Mouse (Mus musculus) liver, embryonic 12.5 days (tissue): Measurements from ENCODE around the gene Fbxo17. TPM values are rescaled to one million over a fixed set of nuclear protein-coding genes. Genes with fewer than 3 reads are reported as not detected.

ENCODE experiments used
- ATAC-seq: fragments of 200-750 bp; cut with Nextera tagmentation; 2 replicates; pipeline ENCODE4 v1.8.0; 2017; ENCODE audit warnings: moderate number of reproducible peaks, mild to moderate bottlenecking, moderate library complexity
- H3K27ac ChIP-seq: fragments of 300-500 bp; sonication (generic); 2 replicates; pipeline ENCODE4 v1.5.1; 2016; ENCODE audit warnings: mild to moderate bottlenecking
- H3K27me3 ChIP-seq: fragments of 300-500 bp; sonication (generic); replicated peaks from 2 replicates; pipeline ENCODE4 v1.6.1; 2016; ENCODE audit warnings: mild to moderate bottlenecking, moderate library complexity
- H3K36me3 ChIP-seq: fragments of 300-500 bp; sonication (generic); 2 replicates; pipeline ENCODE4 v1.6.1; 2016; ENCODE audit warnings: mild to moderate bottlenecking, moderate library complexity
- H3K4me1 ChIP-seq: fragments of 300-500 bp; sonication (generic); 2 replicates; pipeline ENCODE4 v1.6.1; 2016
- H3K4me2 ChIP-seq: fragments of 300-500 bp; sonication (generic); 2 replicates; pipeline ENCODE4 v1.6.1; 2016; ENCODE audit warnings: mild to moderate bottlenecking, moderate library complexity
- H3K4me3 ChIP-seq: fragments of 300-500 bp; sonication (generic); 2 replicates; pipeline ENCODE4 v1.5.1; 2016; ENCODE audit warnings: mild to moderate bottlenecking, moderate library complexity
- H3K9ac ChIP-seq: fragments of 300-500 bp; sonication (generic); 2 replicates; pipeline ENCODE4 v1.6.1; 2016; ENCODE audit warnings: mild to moderate bottlenecking, moderate library complexity
- H3K9me3 ChIP-seq: fragments of 300-500 bp; sonication (generic); replicated peaks from 2 replicates; pipeline ENCODE4 v1.6.1; 2016; ENCODE audit warnings: mild to moderate bottlenecking, moderate library complexity
- WGBS: fragments of 180-500 bp; shearing (Covaris S2); methylation state at CpG from one replicate; pipeline ENCODE4 v1.1.7; 2016; ENCODE audit not compliant: insufficient replicate concordance; 5-methylcytosine and 5-hydroxymethylcytosine counted together
- polyA plus RNA-seq: library from polyadenylated mRNA; unstranded; fragments of >200 nt; fragmentation: Nextera tagmentation; extraction: Ambion mirVana; gene quantifications from 2 replicates; pipeline ENCODE4 v1.2.1, GENCODE M21; 2016

Gene Fbxo17
- polyA plus RNA-seq, 1 experiment from 2014 or later, result 1.7 TPM

GRCm38 (mm10) chr7:28771867-28772266 lies 55.3 kb downstream of the Fbxo17 start:
- Histone ChIP-seq H3K4me2 (no peak overlapping the region), H3K36me3 (peaks cover 7% of the 10 kb centered on the region; the same call in 1 of the 2 replicates), H3K4me1 (peaks cover 38% of the 10 kb centered on the region), H3K4me3 (no peak overlapping the region), H3K9me3 (no peaks in the 10 kb centered on the region), H3K27me3 (no peaks in the 10 kb centered on the region), H3K9ac (no peak overlapping the region), H3K27ac (no peak overlapping the region)
- WGBS, result 88% methylated on average over 11 of the region's 11 CpGs
- no peak for ATAC-seq

- WGBS, result 71% methylated on average over 3 of the region's 3 CpGs
Observed at GRCm38 (mm10) chr7:28773163-28773562, 56.6 kb downstream of the Fbxo17 start.

DNA sequence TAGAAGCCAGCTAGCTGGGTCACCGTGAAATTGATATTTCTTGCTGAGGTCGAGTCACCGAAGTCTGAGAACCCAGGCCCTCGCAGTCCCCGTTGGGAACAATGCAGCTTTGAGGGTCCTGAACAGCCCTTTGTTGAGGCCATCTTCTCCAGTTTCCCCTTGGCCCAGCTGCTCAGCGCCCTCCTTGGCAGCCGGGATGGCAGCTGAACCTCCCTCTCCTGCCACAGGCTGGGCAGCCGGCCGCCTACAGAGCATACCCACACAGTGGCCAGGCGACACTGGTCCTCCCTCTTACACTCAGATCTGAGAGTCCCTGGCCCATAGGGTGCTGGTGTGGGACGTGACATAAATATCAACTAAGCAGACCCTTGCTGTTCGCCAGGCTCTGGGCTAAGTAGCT lies 57.6 kb downstream of the Fbxo17 start:
- no peaks in the 10 kb centered on the region for H3K9me3 ChIP-seq
- peaks cover 12% of the 10 kb centered on the region; the same call in 1 of the 2 replicates for H3K36me3 ChIP-seq
- WGBS, result 77% methylated on average over 12 of the region's 12 CpGs
- ATAC-seq, result no peak
- no peak overlapping the region for H3K27ac ChIP-seq
- no peak overlapping the region for H3K4me3 ChIP-seq
- peaks cover 18% of the 10 kb centered on the region for H3K4me1 ChIP-seq
- no peak overlapping the region for H3K9ac ChIP-seq
- H3K4me2 ChIP-seq, result no peak overlapping the region
- no peaks in the 10 kb centered on the region for H3K27me3 ChIP-seq

More at GRCm38 (mm10) chr7:28773163-28773562, 56.6 kb downstream of the Fbxo17 start:
- no peak for ATAC-seq
- no peaks in the 10 kb centered on the region for H3K27me3 ChIP-seq
- no peak overlapping the region for H3K9ac ChIP-seq
- peaks cover 25% of the 10 kb centered on the region for H3K4me1 ChIP-seq
- H3K4me3 ChIP-seq, result no peak overlapping the region
- H3K9me3 ChIP-seq, result no peaks in the 10 kb centered on the region
- H3K27ac ChIP-seq, result no peak overlapping the region
- peaks cover 12% of the 10 kb centered on the region; the same call in 1 of the 2 replicates for H3K36me3 ChIP-seq
- H3K4me2 ChIP-seq, result no peak overlapping the region

DNA sequence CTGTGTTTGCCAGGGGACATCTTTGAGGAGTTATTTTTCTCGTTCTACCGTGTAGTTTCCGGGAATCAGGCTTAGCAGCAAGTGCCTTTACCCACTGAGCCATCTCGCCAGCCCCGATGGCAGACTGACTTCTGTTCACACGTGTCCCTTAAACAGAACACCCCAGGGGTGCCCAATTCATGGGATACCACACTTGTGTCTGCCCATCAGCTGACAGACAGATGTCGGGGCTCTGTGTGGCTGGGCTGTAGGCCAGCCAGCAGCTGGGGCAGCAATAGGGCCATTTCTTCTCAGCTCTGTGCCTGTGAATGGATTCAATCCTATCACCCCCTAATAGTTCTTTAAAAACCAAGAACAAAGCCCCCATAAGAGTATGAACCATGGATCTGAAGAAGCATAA lies 58.5 kb downstream of the Fbxo17 start:
- no peaks in the 10 kb centered on the region for H3K27me3 ChIP-seq
- WGBS, result 86% methylated on average over 7 of the region's 7 CpGs
- no peak overlapping the region for H3K27ac ChIP-seq
- no peak overlapping the region for H3K9ac ChIP-seq
- peaks cover 12% of the 10 kb centered on the region; the same call in 1 of the 2 replicates for H3K36me3 ChIP-seq
- H3K4me1 ChIP-seq, result peaks cover 16% of the 10 kb centered on the region
- no peak overlapping the region for H3K4me2 ChIP-seq
- no peak for ATAC-seq
- H3K4me3 ChIP-seq, result no peak overlapping the region
- no peaks in the 10 kb centered on the region for H3K9me3 ChIP-seq

DNA sequence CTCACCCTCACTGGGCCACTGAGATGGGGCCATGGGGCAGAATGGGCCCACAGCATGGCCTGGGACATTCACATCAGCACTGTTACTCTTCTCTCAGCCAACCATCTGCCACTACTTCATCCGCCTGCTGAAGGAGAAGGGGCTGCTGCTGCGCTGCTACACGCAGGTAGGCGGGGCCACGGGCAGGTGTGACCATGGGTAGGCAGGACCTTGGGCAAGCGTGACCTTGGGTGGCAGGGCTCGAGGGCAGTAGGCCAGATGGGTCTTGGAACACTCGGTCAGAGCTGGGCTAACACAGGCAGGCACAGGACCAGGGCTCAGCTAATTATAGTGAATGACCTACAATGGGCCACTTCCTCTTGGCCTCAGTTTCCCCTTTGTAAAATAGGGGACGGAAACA lies 62.2 kb downstream of the Fbxo17 start:
- WGBS, result 78% methylated on average over 9 of the region's 9 CpGs
- no peak for ATAC-seq
- no peak overlapping the region for H3K4me3 ChIP-seq
- no peak overlapping the region for H3K27ac ChIP-seq
- H3K27me3 ChIP-seq, result no peaks in the 10 kb centered on the region
- peaks cover 24% of the 10 kb centered on the region for H3K36me3 ChIP-seq
- no peak overlapping the region for H3K9ac ChIP-seq
- no peak overlapping the region for H3K4me2 ChIP-seq
- peaks cover 17% of the 10 kb centered on the region for H3K4me1 ChIP-seq
- no peaks in the 10 kb centered on the region for H3K9me3 ChIP-seq

GRCm38 (mm10) chr7:28780067-28780658 lies 63.6 kb downstream of the Fbxo17 start:
- no peaks in the 10 kb centered on the region for H3K27me3 ChIP-seq
- H3K9ac ChIP-seq, result no peak overlapping the region
- H3K27ac ChIP-seq, result peak overlapping the region; percentile 54
- H3K4me2 ChIP-seq, result peak overlapping the region; percentile 25; the same call in 1 of the 2 replicates
- peaks cover 17% of the 10 kb centered on the region for H3K4me1 ChIP-seq
- WGBS, result 43% methylated on average over 6 of the region's 6 CpGs
- no peak overlapping the region for H3K4me3 ChIP-seq
- peak; percentile 75 for ATAC-seq
- H3K9me3 ChIP-seq, result no peaks in the 10 kb centered on the region
- H3K36me3 ChIP-seq, result peaks cover 24% of the 10 kb centered on the region

- Histone ChIP-seq H3K27me3 (no peaks in the 10 kb centered on the region), H3K4me2 (no peak overlapping the region), H3K9me3 (no peaks in the 10 kb centered on the region), H3K4me3 (no peak overlapping the region), H3K36me3 (peaks cover 31% of the 10 kb centered on the region), H3K9ac (no peak overlapping the region), H3K4me1 (peaks cover 17% of the 10 kb centered on the region), H3K27ac (peak overlapping the region; percentile 54; the same call in 1 of the 2 replicates)
- ATAC-seq, result no peak
- WGBS, result 65% methylated on average over 7 of the region's 7 CpGs
Observed at GRCm38 (mm10) chr7:28780857-28781256, 64.3 kb downstream of the Fbxo17 start.

DNA sequence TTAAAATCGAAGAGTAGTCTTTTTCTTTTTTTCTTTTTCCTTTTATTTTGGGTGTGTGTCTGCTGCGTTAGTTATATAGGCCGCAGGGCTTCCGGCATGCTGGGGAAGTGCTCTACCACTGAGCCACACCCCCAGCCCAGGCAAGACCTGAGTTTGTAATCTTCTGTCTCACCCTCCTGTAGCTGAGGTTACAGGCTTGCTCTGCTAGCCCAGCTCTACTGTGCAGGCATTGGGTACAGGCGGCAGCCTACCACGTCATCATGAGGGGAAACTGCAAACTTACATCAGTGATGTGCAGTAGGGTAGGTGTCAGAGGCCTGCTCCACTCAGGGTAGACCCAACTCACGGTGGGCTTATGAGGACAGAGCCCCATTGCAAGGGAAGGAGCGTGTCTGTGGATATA lies 64.7 kb downstream of the Fbxo17 start:
- Histone ChIP-seq H3K4me2 (no peak overlapping the region), H3K9me3 (no peaks in the 10 kb centered on the region), H3K27me3 (no peaks in the 10 kb centered on the region), H3K4me3 (no peak overlapping the region), H3K9ac (no peak overlapping the region), H3K27ac (no peak overlapping the region), H3K36me3 (peaks cover 35% of the 10 kb centered on the region), H3K4me1 (peaks cover 17% of the 10 kb centered on the region)
- WGBS, result 84% methylated on average over 8 of the region's 8 CpGs
- ATAC-seq, result no peak

GRCm38 (mm10) chr7:28785161-28785560 lies 68.6 kb downstream of the Fbxo17 start:
- H3K9me3 ChIP-seq, result no peaks in the 10 kb centered on the region
- H3K4me2 ChIP-seq, result no peak overlapping the region
- H3K27ac ChIP-seq, result no peak overlapping the region
- no peak overlapping the region for H3K9ac ChIP-seq
- no peak for ATAC-seq
- H3K4me1 ChIP-seq, result peaks cover 27% of the 10 kb centered on the region
- H3K36me3 ChIP-seq, result peaks cover 36% of the 10 kb centered on the region
- H3K4me3 ChIP-seq, result no peak overlapping the region
- H3K27me3 ChIP-seq, result no peaks in the 10 kb centered on the region
- WGBS, result 74% methylated on average over 5 of the region's 5 CpGs

Other genes with a start within 250 kb of the Fbxo17 start
- gene Ifnl2, start 206.3 kb upstream of the Fbxo17 start, polyA plus RNA-seq, result not detected in 2 replicates
- not detected in 2 replicates for gene Ifnl3, start 194.0 kb upstream of the Fbxo17 start, polyA plus RNA-seq
- not detected in 2 replicates for gene Sycn, start 175.9 kb upstream of the Fbxo17 start, polyA plus RNA-seq
- gene Nccrp1, start 169.6 kb upstream of the Fbxo17 start, polyA plus RNA-seq, result not detected in 2 replicates
- gene Samd4b, start 118.7 kb upstream of the Fbxo17 start, polyA plus RNA-seq, result 10.0 and 12.5 TPM in 2 replicates
- 24.3 and 24.6 TPM in 2 replicates for gene Pak4, start 118.6 kb upstream of the Fbxo17 start, polyA plus RNA-seq
- gene Acp7, start 85.5 kb upstream of the Fbxo17 start, polyA plus RNA-seq, result not detected in 2 replicates
- 0.28 and 0.48 TPM in 2 replicates for gene Fbxo27, start 24.0 kb upstream of the Fbxo17 start, polyA plus RNA-seq
- gene Mrps12, start 25.0 kb downstream of the Fbxo17 start, polyA plus RNA-seq, result 122 and 123 TPM in 2 replicates
- gene Sars2, start 25.2 kb downstream of the Fbxo17 start, polyA plus RNA-seq, result 20.4 and 22.3 TPM in 2 replicates
- gene Ccer2, start 39.4 kb downstream of the Fbxo17 start, polyA plus RNA-seq, result not detected in 2 replicates
- gene Sirt2, start 49.9 kb downstream of the Fbxo17 start, polyA plus RNA-seq, result 28.5 and 29.0 TPM in 2 replicates
- 41.6 and 43.1 TPM in 2 replicates for gene Nfkbib, start 50.7 kb downstream of the Fbxo17 start, polyA plus RNA-seq
- 14.5 and 16.1 TPM in 2 replicates for gene Rinl, start 72.2 kb downstream of the Fbxo17 start, polyA plus RNA-seq
- gene Hnrnpl, start 91.7 kb downstream of the Fbxo17 start, polyA plus RNA-seq, result 186 and 188 TPM in 2 replicates
- gene Ech1, start 108.4 kb downstream of the Fbxo17 start, polyA plus RNA-seq, result 72.3 and 73.6 TPM in 2 replicates
- 2.7 and 3.6 TPM in 2 replicates for gene Lgals4, start 117.0 kb downstream of the Fbxo17 start, polyA plus RNA-seq
- 0.25 TPM in 1 of 2 replicates, not detected in the other for gene Lgals7, start 147.0 kb downstream of the Fbxo17 start, polyA plus RNA-seq
- gene Capn12, start 164.6 kb downstream of the Fbxo17 start, polyA plus RNA-seq, result 0.12 and 0.13 TPM in 2 replicates
- gene Actn4, start 245.5 kb downstream of the Fbxo17 start, polyA plus RNA-seq, result 165 and 166 TPM in 2 replicates